Mouse (Mus musculus): ENCODE data around the gene Copb1.

Gene Copb1

GRCm38 (mm10) chr7:114253885-114254833, at the start of gene Copb1:
Gene Copb1, minus strand, starts transcription at chr7:114254711.
- peak; percentile 97 for DNase-seq

DNA sequence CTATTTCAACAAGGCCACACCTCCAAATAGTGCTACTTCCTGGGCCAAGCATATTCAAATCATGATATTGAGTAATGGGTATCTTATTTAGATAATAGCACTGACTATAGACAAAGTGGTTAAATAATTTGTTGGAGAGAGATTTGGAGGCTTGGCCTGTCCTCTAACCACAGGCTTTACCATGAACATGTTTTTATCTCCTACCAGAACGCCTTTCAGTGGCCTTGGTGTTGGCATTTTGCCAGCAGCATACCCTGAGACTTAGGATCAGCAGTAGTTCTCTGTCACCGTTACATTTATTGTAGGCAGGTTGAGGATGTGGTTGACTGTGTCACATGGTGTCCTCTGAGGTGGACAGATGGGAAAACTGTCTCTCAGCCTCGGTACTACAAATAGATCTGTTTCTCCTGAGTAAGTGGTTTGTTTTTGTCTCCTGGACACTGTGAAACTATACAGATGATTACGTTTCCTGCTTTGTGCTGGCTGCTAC, 46.8 kb upstream of the Copb1 start:
- no peak for DNase-seq

- no peak for DNase-seq
Measured at GRCm38 (mm10) chr7:114300782-114301181, 46.3 kb upstream of the Copb1 start.

- no peak for DNase-seq
Measured at GRCm38 (mm10) chr7:114299247-114299646, 44.7 kb upstream of the Copb1 start.

DNA sequence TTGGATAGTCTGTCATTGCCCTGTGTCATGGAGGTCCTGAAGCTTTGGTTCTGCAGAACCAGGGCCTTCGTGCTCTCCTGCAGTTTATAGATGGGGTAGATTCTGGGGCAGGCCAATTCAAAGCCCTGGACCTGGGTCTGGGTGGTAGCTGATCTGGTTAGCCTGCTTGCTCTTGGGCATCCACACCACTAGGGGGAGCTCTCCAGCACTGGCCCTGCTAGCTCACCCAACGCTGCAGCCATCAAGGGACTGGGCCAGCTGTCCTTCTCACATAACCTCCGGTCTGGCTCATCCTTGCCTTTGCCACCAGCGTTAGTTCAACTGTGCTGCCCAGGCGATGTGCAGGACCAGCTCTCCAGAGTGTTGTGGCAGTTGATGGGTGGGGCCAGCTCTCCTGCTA, 40.2 kb upstream of the Copb1 start:
- peak in 1 of 2 experiments; percentile 19 for DNase-seq

- peak in 1 of 2 experiments; percentile 17 for DNase-seq
Measured at GRCm38 (mm10) chr7:114293903-114294302, 39.4 kb upstream of the Copb1 start.

GRCm38 (mm10) chr7:114292501-114292971, 38.0 kb upstream of the Copb1 start:
- DNase-seq, result peak; percentile 89 to 95

DNA sequence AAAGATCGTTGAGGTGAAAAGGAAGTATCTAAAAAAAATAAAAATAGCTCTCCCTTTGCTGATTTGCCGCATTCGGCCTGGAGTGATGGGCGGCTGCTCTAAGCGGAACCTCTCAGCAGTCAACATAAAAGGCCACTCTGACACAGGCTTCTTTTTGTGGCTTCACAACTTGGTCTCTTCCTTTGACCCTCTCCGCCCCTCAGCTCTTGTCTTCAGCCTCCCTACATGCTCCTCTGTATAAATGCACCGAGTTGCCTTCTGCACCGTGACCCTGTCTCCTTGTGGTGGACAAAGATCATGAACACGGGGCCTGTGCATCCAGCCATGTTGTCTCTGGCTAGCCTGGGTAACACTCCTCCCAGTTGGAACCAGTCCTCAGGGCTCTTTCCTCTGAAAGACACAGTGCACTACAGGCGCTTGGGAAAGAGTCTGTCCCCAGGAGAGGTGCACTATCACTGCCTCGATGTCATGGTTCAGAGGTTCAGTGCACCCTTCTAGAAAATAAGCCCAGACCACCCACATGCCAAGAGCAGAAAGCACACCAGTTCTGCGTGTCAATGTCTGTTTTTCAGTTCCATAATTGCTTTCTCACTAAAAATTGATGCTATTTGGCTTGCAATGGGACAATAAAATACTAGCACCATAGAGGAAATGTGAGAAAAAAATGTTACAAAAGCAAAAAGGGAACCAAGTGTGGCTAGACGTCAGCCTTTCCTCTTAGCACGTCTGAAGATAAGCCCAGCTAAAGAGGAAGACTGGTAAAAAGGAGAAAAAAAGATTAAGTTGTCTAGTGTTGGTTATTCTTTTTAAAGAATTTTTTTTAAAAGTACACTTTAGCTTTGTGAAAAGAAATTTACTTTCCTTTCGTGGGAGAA, 37.2 kb upstream of the Copb1 start:
- DNase-seq, result peak; percentile 54 to 62

DNA sequence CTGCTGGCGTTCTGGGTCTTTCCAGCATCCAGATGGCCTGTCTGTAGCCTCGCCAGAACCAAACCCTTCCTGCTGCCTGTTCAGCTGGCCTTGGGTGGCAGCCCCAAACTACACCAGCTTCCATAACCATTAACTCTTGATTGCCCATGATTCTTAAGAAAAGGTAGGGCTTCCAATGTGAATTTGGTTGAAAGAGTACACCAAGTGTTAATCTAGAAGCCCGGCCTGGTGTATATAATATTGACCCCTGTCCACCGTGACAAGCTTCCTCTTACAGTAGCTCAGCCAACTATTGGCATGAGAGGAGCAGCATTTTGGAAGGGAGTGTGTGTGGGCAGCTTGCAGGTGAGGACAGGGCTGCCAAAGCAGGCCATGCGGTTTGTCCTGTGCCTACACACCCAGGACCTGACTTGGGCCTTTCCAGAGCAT, 35.6 kb upstream of the Copb1 start:
- no peak for DNase-seq

DNA sequence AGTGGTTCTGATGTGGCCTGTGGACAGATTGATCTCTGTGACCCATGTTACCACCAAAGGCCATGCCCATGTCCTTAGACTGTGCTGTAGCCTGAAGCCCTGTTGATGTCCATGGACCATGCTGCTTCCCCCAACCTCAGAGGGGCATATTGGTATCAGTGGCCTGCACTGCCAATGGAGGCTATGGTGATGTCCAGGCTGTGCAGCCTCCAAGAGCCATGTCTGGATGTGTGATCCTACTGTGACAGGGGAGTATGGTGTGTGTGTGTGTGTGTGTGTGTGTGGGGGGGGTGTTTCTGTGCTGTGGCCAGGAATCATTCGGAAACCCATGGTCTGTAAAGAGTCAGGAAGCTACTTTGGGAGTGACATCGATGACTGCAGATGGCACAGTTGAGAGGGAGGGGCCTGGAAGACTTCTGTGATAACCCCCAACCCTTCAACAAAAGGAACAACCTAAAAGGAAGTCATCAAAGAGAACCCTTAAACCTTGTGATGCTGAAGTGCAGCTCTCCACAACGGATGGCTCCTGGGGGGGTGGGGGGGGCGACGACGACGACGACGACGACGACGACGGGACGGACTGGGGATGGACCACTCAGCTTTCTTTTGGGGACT, 29.9 kb upstream of the Copb1 start:
- no peak for DNase-seq

DNA sequence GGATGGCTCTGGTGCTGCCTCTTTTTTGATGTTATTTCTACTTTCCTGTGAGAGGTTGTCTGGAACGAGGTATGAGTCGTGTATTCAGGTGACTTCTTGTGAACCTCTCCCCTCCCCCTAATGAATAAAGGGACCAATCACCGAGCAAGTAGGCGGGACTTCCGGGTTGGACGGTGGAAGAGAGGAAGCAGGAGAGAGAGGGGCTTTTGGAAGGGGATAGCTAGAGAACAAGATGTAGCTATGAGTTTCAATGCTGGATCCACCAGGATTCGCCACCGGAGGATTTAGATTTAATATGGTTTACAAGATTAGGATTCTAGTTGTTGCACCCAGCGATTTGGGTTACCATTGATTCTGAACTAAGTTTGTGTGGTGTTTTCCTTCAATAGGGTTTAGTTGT, 28.5 kb upstream of the Copb1 start:
- no peak for DNase-seq

GRCm38 (mm10) chr7:114281671-114282070, 27.2 kb upstream of the Copb1 start:
- peak; percentile 41 to 61 for DNase-seq

GRCm38 (mm10) chr7:114276005-114276752, 21.7 kb upstream of the Copb1 start, which contains the start of gene Psma1:
Gene Psma1, minus strand, starts transcription at chr7:114276118.
- DNase-seq, result peak; percentile 97 to 98

GRCm38 (mm10) chr7:114275372-114276004, 21.0 kb upstream of the Copb1 start:
- no peak for DNase-seq

DNA sequence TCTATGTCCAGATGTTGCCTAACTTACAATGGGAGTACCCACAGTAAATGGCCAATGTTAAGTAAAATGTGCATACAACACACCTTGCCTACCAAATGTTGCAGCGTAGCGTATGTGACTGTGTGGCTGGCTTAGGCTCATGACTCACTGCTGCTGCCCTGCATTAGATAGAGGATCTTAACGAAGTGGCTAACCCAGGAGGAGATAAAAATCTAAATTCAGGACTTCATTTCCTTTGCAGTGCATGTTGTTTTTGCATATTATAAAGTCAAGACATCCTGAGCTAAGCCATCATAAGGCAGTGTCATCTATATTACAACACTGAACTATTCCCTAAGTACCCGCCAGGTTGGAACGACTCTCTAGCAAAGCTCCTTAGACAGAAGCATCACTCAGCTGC, 13.9 kb upstream of the Copb1 start:
- no peak for DNase-seq

GRCm38 (mm10) chr7:114251684-114252083, 2.8 kb downstream of the Copb1 start:
- DNase-seq, result no peak

DNA sequence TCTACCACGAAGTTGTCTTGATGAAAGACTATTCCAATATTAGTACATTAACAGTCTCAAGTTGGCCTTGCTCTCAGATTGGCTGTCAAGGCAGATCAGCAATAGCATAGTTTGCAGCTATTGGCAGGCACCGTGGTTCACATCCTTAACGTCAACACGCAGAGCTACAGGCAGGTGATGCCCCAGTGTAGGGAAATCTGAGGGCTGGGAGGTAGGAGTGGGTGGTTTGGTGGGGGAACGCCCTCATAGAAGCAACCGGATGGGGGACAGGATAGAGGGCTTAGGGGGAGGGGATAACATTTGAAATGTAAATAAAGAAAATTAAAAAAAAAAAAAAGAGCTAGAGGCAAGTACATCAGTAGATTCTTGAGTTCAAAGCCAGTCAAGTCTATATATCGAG, 20.5 kb downstream of the Copb1 start:
- no peak for DNase-seq

DNA sequence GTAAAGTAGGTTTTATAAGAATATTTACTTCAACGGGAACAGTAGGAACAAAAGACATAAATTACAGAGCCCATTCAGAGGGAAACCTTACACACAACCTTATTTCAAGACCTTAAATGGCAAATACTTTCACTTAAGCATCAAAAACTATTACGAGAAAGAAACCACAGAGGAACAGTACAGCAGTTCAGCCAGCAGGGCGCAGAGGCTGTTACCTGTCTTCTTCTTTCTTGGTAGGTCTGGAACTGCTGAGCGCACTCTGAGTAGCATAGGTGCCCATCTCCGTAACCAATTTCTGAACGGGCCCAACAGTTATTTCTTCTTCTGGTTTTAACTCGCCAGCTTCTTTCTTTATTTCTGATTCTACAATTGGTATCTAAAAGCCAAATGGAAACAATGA, 21.5 kb downstream of the Copb1 start:
- DNase-seq, result no peak

DNA sequence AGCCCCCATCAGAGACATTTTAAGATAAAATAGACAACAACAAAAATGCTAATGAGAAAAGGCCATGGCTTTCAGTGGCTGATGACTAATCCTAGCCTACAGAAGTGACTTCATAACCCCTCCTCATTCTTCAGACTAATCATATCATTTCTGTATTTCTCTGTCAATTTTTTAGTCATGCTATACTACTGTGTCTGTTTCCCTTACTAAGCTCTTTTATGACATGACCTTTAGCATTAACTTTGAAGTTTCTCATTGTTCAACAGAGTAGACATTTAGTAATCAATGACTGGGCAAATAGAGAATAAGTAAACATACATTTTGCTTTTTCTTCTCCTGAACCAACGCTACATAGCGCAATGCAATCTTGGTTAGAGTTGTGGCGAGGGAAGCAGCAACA, 22.7 kb downstream of the Copb1 start:
- DNase-seq, result no peak

GRCm38 (mm10) chr7:114226521-114226920, 28.0 kb downstream of the Copb1 start:
- DNase-seq, result no peak

- DNase-seq, result no peak
Measured at GRCm38 (mm10) chr7:114220433-114220832, 34.1 kb downstream of the Copb1 start.

Measured in kidney, postnatal 36 days (tissue).